Mouse (Mus musculus): ENCODE results near the gene Rnf41. TPM values are rescaled to one million over a fixed set of nuclear protein-coding genes. Genes with fewer than 3 reads are reported as not detected.
A peak's percentile ranks its signal among the peaks of the same experiment; 100 is the strongest.

Rnf41 gene
- total and polyA plus RNA-seq, 2 experiments from 2014 or later: 75.8 to 98.1 TPM

- no peak for TF ChIP-seq CTCF (IDR thresholded peaks at IDR 0.05; ENCODE audit: low read depth)
- Histone ChIP-seq H3K4me2 (ENCODE audit: low read depth, low read length) (no peak overlapping the region), H3K4me3 (ENCODE audit: low read length) (no peak overlapping the region), H3K27me3 (ENCODE audit: insufficient read depth, low read length) (no peaks in the 10 kb centered on the region), H3K9me3 (ENCODE audit: low read length) (no peaks in the 10 kb centered on the region), H3K4me1 (ENCODE audit: insufficient read depth, low read length) (peaks cover 5% of the 10 kb centered on the region; the same call in 1 of the 2 replicates), H3K27ac (no peak overlapping the region), H3K9ac (replicated peaks; ENCODE audit: low read length) (no peak overlapping the region), H3K36me3 (ENCODE audit: insufficient read depth, low read length) (peaks cover 73% of the 10 kb centered on the region)
- ATAC-seq (no peak), DNase-seq (ENCODE audit: low spot score) (no peak)
- WGBS: 87% methylated on average over 7 of the region's 7 CpGs
These were observed 74.9 kb downstream of the Rnf41 start for GRCm38 (mm10) chr10:128486370-128486769.

- Histone ChIP-seq H3K9ac (replicated peaks; ENCODE audit: low read length) (no peak overlapping the region), H3K4me2 (ENCODE audit: low read depth, low read length) (no peak overlapping the region), H3K4me1 (ENCODE audit: insufficient read depth, low read length) (peaks cover 8% of the 10 kb centered on the region; the same call in 1 of the 2 replicates), H3K9me3 (ENCODE audit: low read length) (no peaks in the 10 kb centered on the region), H3K36me3 (ENCODE audit: insufficient read depth, low read length) (peaks cover 56% of the 10 kb centered on the region), H3K27ac (no peak overlapping the region), H3K27me3 (ENCODE audit: insufficient read depth, low read length) (no peaks in the 10 kb centered on the region), H3K4me3 (ENCODE audit: low read length) (no peak overlapping the region)
- DNase-seq (ENCODE audit: low spot score): no peak
- ATAC-seq: no peak
- WGBS: 74% methylated on average over 22 of the region's 22 CpGs
- no peak for TF ChIP-seq CTCF (IDR thresholded peaks at IDR 0.05; ENCODE audit: low read depth)
These were observed 76.6 kb downstream of the Rnf41 start for GRCm38 (mm10) chr10:128487861-128488712.

- ATAC-seq: no peak
- no peaks in the 10 kb centered on the region for H3K27me3 ChIP-seq (ENCODE audit: insufficient read depth, low read length)
- peaks cover 49% of the 10 kb centered on the region for H3K36me3 ChIP-seq (ENCODE audit: insufficient read depth, low read length)
- no peak overlapping the region for H3K4me2 ChIP-seq (ENCODE audit: low read depth, low read length)
- no peak overlapping the region for H3K9ac ChIP-seq (replicated peaks; ENCODE audit: low read length)
- H3K27ac ChIP-seq: no peak overlapping the region
- WGBS: 69% methylated on average over 4 of the region's 4 CpGs
- no peak overlapping the region for H3K4me3 ChIP-seq (ENCODE audit: low read length)
- no peaks in the 10 kb centered on the region for H3K9me3 ChIP-seq (ENCODE audit: low read length)
- peaks cover 8% of the 10 kb centered on the region; the same call in 1 of the 2 replicates for H3K4me1 ChIP-seq (ENCODE audit: insufficient read depth, low read length)
- no peak for DNase-seq (ENCODE audit: low spot score)
- no peak for TF ChIP-seq CTCF (IDR thresholded peaks at IDR 0.05; ENCODE audit: low read depth)
These were observed 77.3 kb downstream of the Rnf41 start for GRCm38 (mm10) chr10:128488776-128489175.

- H3K4me1 ChIP-seq (ENCODE audit: insufficient read depth, low read length): peaks cover 8% of the 10 kb centered on the region; the same call in 1 of the 2 replicates
- H3K36me3 ChIP-seq (ENCODE audit: insufficient read depth, low read length): peaks cover 43% of the 10 kb centered on the region
- no peak overlapping the region for H3K9ac ChIP-seq (replicated peaks; ENCODE audit: low read length)
- DNase-seq (ENCODE audit: low spot score) (no peak), ATAC-seq (no peak)
- H3K27me3 ChIP-seq (ENCODE audit: insufficient read depth, low read length): no peaks in the 10 kb centered on the region
- peak overlapping the region; percentile 49 for H3K27ac ChIP-seq
- WGBS: 60% methylated on average over 5 of the region's 5 CpGs
- H3K4me2 ChIP-seq (ENCODE audit: low read depth, low read length): no peak overlapping the region
- TF ChIP-seq CTCF (IDR thresholded peaks at IDR 0.05; ENCODE audit: low read depth): no peak
- no peaks in the 10 kb centered on the region for H3K9me3 ChIP-seq (ENCODE audit: low read length)
- H3K4me3 ChIP-seq (ENCODE audit: low read length): no peak overlapping the region
These were observed 77.9 kb downstream of the Rnf41 start for GRCm38 (mm10) chr10:128489380-128489779.

- H3K4me3 ChIP-seq (ENCODE audit: low read length): no peak overlapping the region
- 48% methylated on average over 4 of the region's 4 CpGs for whole genome bisulfite sequencing
- H3K9me3 ChIP-seq (ENCODE audit: low read length): no peaks in the 10 kb centered on the region
- DNase-seq (ENCODE audit: low spot score) (no peak), ATAC-seq (no peak)
- no peak overlapping the region for H3K4me2 ChIP-seq (ENCODE audit: low read depth, low read length)
- no peaks in the 10 kb centered on the region for H3K27me3 ChIP-seq (ENCODE audit: insufficient read depth, low read length)
- peaks cover 41% of the 10 kb centered on the region for H3K36me3 ChIP-seq (ENCODE audit: insufficient read depth, low read length)
- TF ChIP-seq CTCF (IDR thresholded peaks at IDR 0.05; ENCODE audit: low read depth): no peak
- H3K4me1 ChIP-seq (ENCODE audit: insufficient read depth, low read length): peaks cover 11% of the 10 kb centered on the region; the same call in 1 of the 2 replicates
- H3K27ac ChIP-seq: peak overlapping the region; percentile 49
- H3K9ac ChIP-seq (replicated peaks; ENCODE audit: low read length): no peak overlapping the region
These were observed 78.3 kb downstream of the Rnf41 start for GRCm38 (mm10) chr10:128489785-128490184.

GRCm38 (mm10) chr10:128490232-128490631 lies 78.8 kb downstream of the Rnf41 start:
- H3K36me3 ChIP-seq (ENCODE audit: insufficient read depth, low read length): peaks cover 41% of the 10 kb centered on the region
- no peak overlapping the region for H3K4me2 ChIP-seq (ENCODE audit: low read depth, low read length)
- peak overlapping the region; percentile 49 for H3K27ac ChIP-seq
- no peak for ATAC-seq
- 61% methylated on average over 5 of the region's 5 CpGs for WGBS
- peaks cover 14% of the 10 kb centered on the region for H3K4me1 ChIP-seq (ENCODE audit: insufficient read depth, low read length)
- no peaks in the 10 kb centered on the region for H3K27me3 ChIP-seq (ENCODE audit: insufficient read depth, low read length)
- DNase-seq (ENCODE audit: low spot score): peak; percentile 15
- TF ChIP-seq CTCF (IDR thresholded peaks at IDR 0.05; ENCODE audit: low read depth): no peak
- no peak overlapping the region for H3K4me3 ChIP-seq (ENCODE audit: low read length)
- H3K9me3 ChIP-seq (ENCODE audit: low read length): no peaks in the 10 kb centered on the region
- H3K9ac ChIP-seq (replicated peaks; ENCODE audit: low read length): no peak overlapping the region

GRCm38 (mm10) chr10:128490912-128491311 lies 79.5 kb downstream of the Rnf41 start:
- H3K4me2 ChIP-seq (ENCODE audit: low read depth, low read length): peak overlapping the region; percentile 71; the same call in 1 of the 2 replicates
- H3K27me3 ChIP-seq (ENCODE audit: insufficient read depth, low read length): no peaks in the 10 kb centered on the region
- H3K9me3 ChIP-seq (ENCODE audit: low read length): no peaks in the 10 kb centered on the region
- no peak for ATAC-seq
- peaks cover 36% of the 10 kb centered on the region for H3K36me3 ChIP-seq (ENCODE audit: insufficient read depth, low read length)
- H3K9ac ChIP-seq (replicated peaks; ENCODE audit: low read length): no peak overlapping the region
- 30% methylated on average over 5 of the region's 5 CpGs for WGBS
- H3K4me3 ChIP-seq (ENCODE audit: low read length): no peak overlapping the region
- TF ChIP-seq CTCF (IDR thresholded peaks at IDR 0.05; ENCODE audit: low read depth): no peak
- H3K27ac ChIP-seq: peak overlapping the region; percentile 23
- H3K4me1 ChIP-seq (ENCODE audit: insufficient read depth, low read length): peaks cover 14% of the 10 kb centered on the region
- peak; percentile 12 for DNase-seq (ENCODE audit: low spot score)

Small RNA genes within 50 kb of the gene (microRNA-seq; reads per million reads assigned to microRNA genes)
- 0 reads per million in 2 experiments for gene Gm25361
- gene Gm26308: 0 to 0.36 reads per million in 2 experiments
- gene Mir6914: 0.18 to 0.36 reads per million in 2 experiments
- gene Mir6915: 1.1 to 1.6 reads per million in 2 experiments
- gene Mir8105: 0.71 to 1.8 reads per million in 2 experiments

Other genes with a start within 250 kb of the Rnf41 start
- 11.7 and 13.2 TPM in 2 replicates for gene Rbms2, start 231.4 kb upstream of the Rnf41 start, total RNA-seq (2014; rRNA removed)
- gene Rbms2, start 231.4 kb upstream of the Rnf41 start, polyA plus RNA-seq (2015; fragmentation: Nextera tagmentation; extraction: Ambion mirVana): 7.3 and 8.9 TPM in 2 replicates
- gene Gls2, start 217.2 kb upstream of the Rnf41 start, total RNA-seq (2014; rRNA removed): 1.9 and 6.4 TPM in 2 replicates
- gene Gls2, start 217.2 kb upstream of the Rnf41 start, polyA plus RNA-seq (2015; fragmentation: Nextera tagmentation; extraction: Ambion mirVana): 1.7 and 2.4 TPM in 2 replicates
- gene Spryd4, start 199.8 kb upstream of the Rnf41 start, total RNA-seq (2014; rRNA removed): 25.8 and 29.6 TPM in 2 replicates
- gene Spryd4, start 199.8 kb upstream of the Rnf41 start, polyA plus RNA-seq (2015; fragmentation: Nextera tagmentation; extraction: Ambion mirVana): 22.3 and 24.5 TPM in 2 replicates
- gene Mip, start 185.8 kb upstream of the Rnf41 start, total RNA-seq (2014; rRNA removed): 0.21 and 0.25 TPM in 2 replicates
- not detected in 2 replicates for gene Mip, start 185.8 kb upstream of the Rnf41 start, polyA plus RNA-seq (2015; fragmentation: Nextera tagmentation; extraction: Ambion mirVana)
- gene Timeless, start 179.6 kb upstream of the Rnf41 start, total RNA-seq (2014; rRNA removed): 13.0 and 15.6 TPM in 2 replicates
- gene Timeless, start 179.6 kb upstream of the Rnf41 start, polyA plus RNA-seq (2015; fragmentation: Nextera tagmentation; extraction: Ambion mirVana): 15.2 and 17.0 TPM in 2 replicates
- gene Apon, start 157.6 kb upstream of the Rnf41 start, total RNA-seq (2014; rRNA removed): not detected in 2 replicates
- not detected in 2 replicates for gene Apon, start 157.6 kb upstream of the Rnf41 start, polyA plus RNA-seq (2015; fragmentation: Nextera tagmentation; extraction: Ambion mirVana)
- 0.50 TPM in 1 of 2 replicates, not detected in the other for gene Apof, start 143.0 kb upstream of the Rnf41 start, total RNA-seq (2014; rRNA removed)
- gene Apof, start 143.0 kb upstream of the Rnf41 start, polyA plus RNA-seq (2015; fragmentation: Nextera tagmentation; extraction: Ambion mirVana): 0.23 and 0.41 TPM in 2 replicates
- 7.5 and 8.5 TPM in 2 replicates for gene Stat2, start 141.1 kb upstream of the Rnf41 start, total RNA-seq (2014; rRNA removed)
- 9.7 and 12.8 TPM in 2 replicates for gene Stat2, start 141.1 kb upstream of the Rnf41 start, polyA plus RNA-seq (2015; fragmentation: Nextera tagmentation; extraction: Ambion mirVana)
- 0.50 TPM in 1 of 2 replicates, not detected in the other for gene Il23a, start 112.9 kb upstream of the Rnf41 start, total RNA-seq (2014; rRNA removed)
- 0.35 and 0.73 TPM in 2 replicates for gene Il23a, start 112.9 kb upstream of the Rnf41 start, polyA plus RNA-seq (2015; fragmentation: Nextera tagmentation; extraction: Ambion mirVana)
- 21.2 and 25.2 TPM in 2 replicates for gene Pan2, start 108.3 kb upstream of the Rnf41 start, total RNA-seq (2014; rRNA removed)
- gene Pan2, start 108.3 kb upstream of the Rnf41 start, polyA plus RNA-seq (2015; fragmentation: Nextera tagmentation; extraction: Ambion mirVana): 14.3 and 16.4 TPM in 2 replicates
- gene Cnpy2, start 89.2 kb upstream of the Rnf41 start, total RNA-seq (2014; rRNA removed): 42.9 and 73.3 TPM in 2 replicates
- gene Cnpy2, start 89.2 kb upstream of the Rnf41 start, polyA plus RNA-seq (2015; fragmentation: Nextera tagmentation; extraction: Ambion mirVana): 186 and 189 TPM in 2 replicates
- gene Cs, start 73.9 kb upstream of the Rnf41 start, total RNA-seq (2014; rRNA removed): 274 and 311 TPM in 2 replicates
- gene Cs, start 73.9 kb upstream of the Rnf41 start, polyA plus RNA-seq (2015; fragmentation: Nextera tagmentation; extraction: Ambion mirVana): 262 and 285 TPM in 2 replicates
- 26.9 and 42.1 TPM in 2 replicates for gene Coq10a, start 42.7 kb upstream of the Rnf41 start, total RNA-seq (2014; rRNA removed)
- 50.8 and 52.1 TPM in 2 replicates for gene Coq10a, start 42.7 kb upstream of the Rnf41 start, polyA plus RNA-seq (2015; fragmentation: Nextera tagmentation; extraction: Ambion mirVana)
- gene Ankrd52, start 34.5 kb upstream of the Rnf41 start, total RNA-seq (2014; rRNA removed): 38.8 and 39.5 TPM in 2 replicates
- gene Ankrd52, start 34.5 kb upstream of the Rnf41 start, polyA plus RNA-seq (2015; fragmentation: Nextera tagmentation; extraction: Ambion mirVana): 9.1 and 10.6 TPM in 2 replicates
- gene Slc39a5, start 10.4 kb upstream of the Rnf41 start, total RNA-seq (2014; rRNA removed): 0.58 and 2.3 TPM in 2 replicates
- 0.55 and 0.66 TPM in 2 replicates for gene Slc39a5, start 10.4 kb upstream of the Rnf41 start, polyA plus RNA-seq (2015; fragmentation: Nextera tagmentation; extraction: Ambion mirVana)
- 73.9 and 98.9 TPM in 2 replicates for gene Nabp2, start 165 bp upstream of the Rnf41 start, total RNA-seq (2014; rRNA removed)
- 135 and 140 TPM in 2 replicates for gene Nabp2, start 165 bp upstream of the Rnf41 start, polyA plus RNA-seq (2015; fragmentation: Nextera tagmentation; extraction: Ambion mirVana)
- gene Smarcc2, start 47.6 kb downstream of the Rnf41 start, total RNA-seq (2014; rRNA removed): 174 and 181 TPM in 2 replicates
- gene Smarcc2, start 47.6 kb downstream of the Rnf41 start, polyA plus RNA-seq (2015; fragmentation: Nextera tagmentation; extraction: Ambion mirVana): 112 and 120 TPM in 2 replicates
- gene Myl6, start 82.5 kb downstream of the Rnf41 start, total RNA-seq (2014; rRNA removed): 565 and 585 TPM in 2 replicates
- gene Myl6, start 82.5 kb downstream of the Rnf41 start, polyA plus RNA-seq (2015; fragmentation: Nextera tagmentation; extraction: Ambion mirVana): 1,081 and 1,089 TPM in 2 replicates
- 27.1 and 34.6 TPM in 2 replicates for gene Myl6b, start 87.0 kb downstream of the Rnf41 start, total RNA-seq (2014; rRNA removed)
- 4.2 and 4.9 TPM in 2 replicates for gene Myl6b, start 87.0 kb downstream of the Rnf41 start, polyA plus RNA-seq (2015; fragmentation: Nextera tagmentation; extraction: Ambion mirVana)
- gene Esyt1, start 114.2 kb downstream of the Rnf41 start, total RNA-seq (2014; rRNA removed): 22.9 and 29.0 TPM in 2 replicates
- 13.3 TPM in 2 replicates for gene Esyt1, start 114.2 kb downstream of the Rnf41 start, polyA plus RNA-seq (2015; fragmentation: Nextera tagmentation; extraction: Ambion mirVana)
- 19.3 and 19.4 TPM in 2 replicates for gene Zc3h10, start 136.1 kb downstream of the Rnf41 start, total RNA-seq (2014; rRNA removed)
- 12.5 and 13.8 TPM in 2 replicates for gene Zc3h10, start 136.1 kb downstream of the Rnf41 start, polyA plus RNA-seq (2015; fragmentation: Nextera tagmentation; extraction: Ambion mirVana)
- 412 and 501 TPM in 2 replicates for gene Rpl41, start 137.6 kb downstream of the Rnf41 start, total RNA-seq (2014; rRNA removed)
- 2,609 and 2,618 TPM in 2 replicates for gene Rpl41, start 137.6 kb downstream of the Rnf41 start, polyA plus RNA-seq (2015; fragmentation: Nextera tagmentation; extraction: Ambion mirVana)
- gene Pa2g4, start 154.3 kb downstream of the Rnf41 start, total RNA-seq (2014; rRNA removed): 48.0 and 61.2 TPM in 2 replicates
- gene Pa2g4, start 154.3 kb downstream of the Rnf41 start, polyA plus RNA-seq (2015; fragmentation: Nextera tagmentation; extraction: Ambion mirVana): 114 and 117 TPM in 2 replicates
- 1.3 and 1.7 TPM in 2 replicates for gene Erbb3, start 178.0 kb downstream of the Rnf41 start, total RNA-seq (2014; rRNA removed)
- gene Erbb3, start 178.0 kb downstream of the Rnf41 start, polyA plus RNA-seq (2015; fragmentation: Nextera tagmentation; extraction: Ambion mirVana): 0.64 and 0.65 TPM in 2 replicates
- 1,199 and 1,407 TPM in 2 replicates for gene Rps26, start 215.1 kb downstream of the Rnf41 start, total RNA-seq (2014; rRNA removed)
- 399 and 422 TPM in 2 replicates for gene Rps26, start 215.1 kb downstream of the Rnf41 start, polyA plus RNA-seq (2015; fragmentation: Nextera tagmentation; extraction: Ambion mirVana)
- 11.0 and 90.5 TPM in 2 replicates for gene Ikzf4, start 234.3 kb downstream of the Rnf41 start, total RNA-seq (2014; rRNA removed)
- gene Ikzf4, start 234.3 kb downstream of the Rnf41 start, polyA plus RNA-seq (2015; fragmentation: Nextera tagmentation; extraction: Ambion mirVana): 8.6 and 9.8 TPM in 2 replicates